Mouse (Mus musculus) urinary bladder, postnatal 0 days (tissue): Measurements from ENCODE around the gene Slc6a19. TPM values are rescaled to one million over a fixed set of nuclear protein-coding genes. Genes with fewer than 3 reads are reported as not detected.

Source experiments
- polyA plus RNA-seq: library from polyadenylated mRNA; unstranded; fragments of >200 nt; fragmentation: Nextera tagmentation; extraction: Ambion mirVana; gene quantifications from 2 replicates; pipeline ENCODE4 v1.2.1, GENCODE M21; 2015

The Slc6a19 gene
- 0.10 and 0.12 TPM in 2 replicates for polyA plus RNA-seq

GRCm38 (mm10) chr13:73704694-73705325 is at the start of gene Slc6a19:
Gene Slc6a19, minus strand, starts transcription at chr13:73704865.

GRCm38 (mm10) chr13:73732742-73733700 is 28.4 kb upstream of the Slc6a19 start, which contains the start of gene Slc12a7:
Gene Slc12a7, plus strand, starts transcription at chr13:73733094.

GRCm38 (mm10) chr13:73677853-73678252 is 26.8 kb downstream of the Slc6a19 start, which contains the start of gene Slc6a18:
Gene Slc6a18, minus strand, starts transcription at chr13:73678023.

Other genes starting within 250 kb of the Slc6a19 start
- gene Lpcat1, start 237.7 kb downstream of the Slc6a19 start, polyA plus RNA-seq = 10.1 and 10.2 TPM in 2 replicates
- gene Slc6a3, start 168.1 kb downstream of the Slc6a19 start, polyA plus RNA-seq = 0.06 TPM in 1 of 2 replicates, not detected in the other
- 94.2 and 107 TPM in 2 replicates for gene Clptm1l, start 100.9 kb downstream of the Slc6a19 start, polyA plus RNA-seq
- 0.96 and 0.99 TPM in 2 replicates for gene Tert, start 78.0 kb downstream of the Slc6a19 start, polyA plus RNA-seq
- 0.34 and 0.99 TPM in 2 replicates for gene Slc6a18, start 26.8 kb downstream of the Slc6a19 start, polyA plus RNA-seq
- 6.9 and 7.4 TPM in 2 replicates for gene Slc12a7, start 28.2 kb upstream of the Slc6a19 start, polyA plus RNA-seq
- 42.0 and 44.6 TPM in 2 replicates for gene Nkd2, start 142.8 kb upstream of the Slc6a19 start, polyA plus RNA-seq
- 10.3 and 11.8 TPM in 2 replicates for gene Trip13, start 232.9 kb upstream of the Slc6a19 start, polyA plus RNA-seq
- 26.8 and 30.6 TPM in 2 replicates for gene Brd9, start 232.9 kb upstream of the Slc6a19 start, polyA plus RNA-seq